Mouse (Mus musculus) lung, embryonic 15.5 days (tissue): ENCODE data around the gene Dock9. TPM values are rescaled to one million over a fixed set of nuclear protein-coding genes. Genes with fewer than 3 reads are reported as not detected.
A peak's percentile ranks its signal among the peaks of the same experiment; 100 is the strongest.

Source experiments
- ATAC-seq: fragments of 200-750 bp; cut with Nextera tagmentation; 2 replicates; pipeline ENCODE4 v1.8.0; 2017; ENCODE audit warnings: moderate number of reproducible peaks, borderline replicate concordance; ENCODE audit not compliant: low FRiP score, low TSS enrichment; ENCODE audit errors: extremely low read depth
- H3K27ac ChIP-seq: fragments of 300-500 bp; sonication (generic); 2 replicates; pipeline ENCODE4 v1.5.1; 2015; ENCODE audit warnings: moderate library complexity, mild to moderate bottlenecking, inconsistent platforms
- H3K27me3 ChIP-seq: fragments of 300-500 bp; sonication (generic); 2 replicates; pipeline ENCODE4 v1.6.1; 2015; ENCODE audit warnings: inconsistent platforms
- H3K36me3 ChIP-seq: fragments of 300-500 bp; sonication (generic); 2 replicates; pipeline ENCODE4 v1.6.1; 2015; ENCODE audit warnings: inconsistent platforms
- H3K4me1 ChIP-seq: fragments of 300-500 bp; sonication (generic); 2 replicates; pipeline ENCODE4 v1.6.1; 2015; ENCODE audit warnings: inconsistent platforms
- H3K4me2 ChIP-seq: fragments of 300-500 bp; sonication (generic); 2 replicates; pipeline ENCODE4 v1.6.1; 2015; ENCODE audit warnings: inconsistent platforms, mild to moderate bottlenecking, moderate library complexity
- H3K4me3 ChIP-seq: fragments of 300-500 bp; sonication (generic); 2 replicates; pipeline ENCODE4 v1.5.1; 2015; ENCODE audit warnings: mild to moderate bottlenecking, inconsistent platforms
- H3K9ac ChIP-seq: fragments of 300-500 bp; sonication (generic); 2 replicates; pipeline ENCODE4 v1.6.1; 2015; ENCODE audit warnings: inconsistent platforms
- H3K9me3 ChIP-seq: fragments of 300-500 bp; sonication (generic); 2 replicates; pipeline ENCODE4 v1.6.1; 2016; ENCODE audit warnings: inconsistent platforms
- WGBS: fragments of 180-500 bp; shearing (Covaris S2); methylation state at CpG from one replicate; pipeline ENCODE4 v1.1.7; 2015; 5-methylcytosine and 5-hydroxymethylcytosine counted together
- polyA plus RNA-seq: library from polyadenylated mRNA; unstranded; fragments of >200 nt; fragmentation: Nextera tagmentation; extraction: Ambion mirVana; gene quantifications from 2 replicates; pipeline ENCODE4 v1.2.1, GENCODE M21; 2015

Gene Dock9
- polyA plus RNA-seq, 1 experiment from 2014 or later, result 11.0 TPM

- Histone ChIP-seq H3K9ac (no peak overlapping the region), H3K4me1 (peaks cover 35% of the 10 kb centered on the region), H3K4me2 (no peak overlapping the region), H3K9me3 (no peaks in the 10 kb centered on the region), H3K4me3 (no peak overlapping the region), H3K27ac (no peak overlapping the region; the same call in 1 of the 2 replicates), H3K27me3 (no peaks in the 10 kb centered on the region), H3K36me3 (no peaks in the 10 kb centered on the region)
- ATAC-seq, result peak; percentile 48
- WGBS, result 53% methylated on average over 10 of the region's 10 CpGs
Observed at GRCm38 (mm10) chr14:121589097-121589725, 208.4 kb downstream of the Dock9 start.

- H3K27ac ChIP-seq, result no peak overlapping the region
- H3K36me3 ChIP-seq, result no peaks in the 10 kb centered on the region
- 65% methylated on average over 4 of the region's 4 CpGs for WGBS
- H3K9ac ChIP-seq, result no peak overlapping the region
- no peak overlapping the region for H3K4me2 ChIP-seq
- H3K9me3 ChIP-seq, result no peaks in the 10 kb centered on the region
- no peaks in the 10 kb centered on the region for H3K27me3 ChIP-seq
- no peak overlapping the region for H3K4me3 ChIP-seq
- H3K4me1 ChIP-seq, result peaks cover 30% of the 10 kb centered on the region
- ATAC-seq, result no peak
Observed at GRCm38 (mm10) chr14:121588451-121588850, 209.2 kb downstream of the Dock9 start.

- H3K9me3 ChIP-seq, result no peaks in the 10 kb centered on the region
- H3K27ac ChIP-seq, result no peak overlapping the region
- no peaks in the 10 kb centered on the region for H3K27me3 ChIP-seq
- no peaks in the 10 kb centered on the region for H3K36me3 ChIP-seq
- no peak overlapping the region for H3K9ac ChIP-seq
- peaks cover 13% of the 10 kb centered on the region for H3K4me1 ChIP-seq
- H3K4me3 ChIP-seq, result no peak overlapping the region
- ATAC-seq, result no peak
- WGBS, result 44% methylated on average over 21 of the region's 21 CpGs
- H3K4me2 ChIP-seq, result no peak overlapping the region
Observed at GRCm38 (mm10) chr14:121585906-121586765, 211.5 kb downstream of the Dock9 start.

DNA sequence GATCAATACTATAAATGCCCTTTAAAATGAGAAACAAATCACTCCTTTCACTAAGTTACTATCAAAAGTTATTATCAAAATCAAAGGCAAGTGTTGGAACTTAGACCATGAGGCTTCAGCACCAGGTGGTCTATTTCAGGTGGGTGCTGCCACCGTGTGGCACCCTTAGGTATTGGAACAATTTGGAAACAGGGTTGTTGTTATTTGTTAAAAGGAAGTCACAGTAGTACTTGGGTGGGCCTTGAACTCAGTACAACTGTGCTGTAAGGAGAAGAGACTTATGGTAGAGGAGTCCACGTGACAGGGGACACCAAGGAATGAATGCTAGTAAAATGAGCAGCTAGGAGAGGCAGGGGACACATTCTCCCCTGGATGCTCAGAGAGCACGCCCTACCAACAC is 218.6 kb downstream of the Dock9 start:
- Histone ChIP-seq H3K36me3 (peaks cover 10% of the 10 kb centered on the region; the same call in 1 of the 2 replicates), H3K9me3 (no peaks in the 10 kb centered on the region), H3K4me1 (no peaks in the 10 kb centered on the region), H3K4me3 (no peak overlapping the region), H3K9ac (no peak overlapping the region), H3K27me3 (no peaks in the 10 kb centered on the region), H3K4me2 (no peak overlapping the region), H3K27ac (no peak overlapping the region)
- ATAC-seq, result no peak
- WGBS, result 43% methylated on average over 3 of the region's 3 CpGs

DNA sequence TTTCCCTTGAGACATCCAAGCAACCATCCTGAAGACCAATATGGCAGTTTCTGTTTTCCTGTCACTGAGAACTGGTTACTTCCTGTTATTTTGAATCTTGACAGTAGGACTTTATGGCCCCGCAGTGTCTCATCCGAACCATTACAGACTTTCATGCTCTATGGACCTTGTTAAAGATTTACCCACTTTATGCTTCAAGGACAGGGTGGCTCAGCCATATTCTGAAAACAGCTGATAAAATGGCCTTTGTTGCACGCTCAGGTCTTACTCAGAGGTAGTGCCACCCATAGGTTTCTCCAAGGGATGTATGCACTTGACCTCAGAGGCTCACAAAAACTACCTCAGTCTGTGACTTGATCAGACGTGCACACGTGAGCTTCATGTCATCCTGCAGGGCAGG is 224.2 kb downstream of the Dock9 start:
- Histone ChIP-seq H3K4me1 (no peaks in the 10 kb centered on the region), H3K9ac (no peak overlapping the region), H3K9me3 (no peaks in the 10 kb centered on the region), H3K36me3 (0 out of 2 replicates have a peak, but pooled peaks cover 4% of the 10 kb centered on the region), H3K27ac (no peak overlapping the region), H3K27me3 (no peaks in the 10 kb centered on the region), H3K4me3 (no peak overlapping the region), H3K4me2 (no peak overlapping the region)
- 84% methylated on average over 5 of the region's 5 CpGs for WGBS
- no peak for ATAC-seq

DNA sequence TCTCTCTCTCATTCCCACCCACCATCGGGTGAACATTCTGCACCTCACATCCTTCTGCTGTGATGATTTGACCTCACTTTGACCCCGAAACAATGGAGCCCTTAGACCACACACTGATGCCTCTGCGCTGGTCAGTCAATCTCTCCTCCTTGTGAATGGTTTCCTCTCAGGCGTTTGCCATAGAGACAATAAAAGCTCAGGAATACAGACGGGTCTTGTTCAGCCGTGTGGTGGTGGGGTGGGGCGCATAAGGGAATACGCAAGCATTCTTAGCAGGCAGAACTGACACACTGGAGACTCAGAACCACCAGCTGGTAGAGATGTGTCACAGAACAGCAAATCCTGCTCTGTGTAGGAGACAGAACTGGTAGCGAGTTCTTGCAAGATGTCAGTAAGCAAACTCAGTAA is 230.8 kb downstream of the Dock9 start:
- no peaks in the 10 kb centered on the region for H3K36me3 ChIP-seq
- WGBS, result 36% methylated on average over 9 of the region's 9 CpGs
- ATAC-seq, result peak; percentile 31; the same call in 1 of the 2 replicates

DNA sequence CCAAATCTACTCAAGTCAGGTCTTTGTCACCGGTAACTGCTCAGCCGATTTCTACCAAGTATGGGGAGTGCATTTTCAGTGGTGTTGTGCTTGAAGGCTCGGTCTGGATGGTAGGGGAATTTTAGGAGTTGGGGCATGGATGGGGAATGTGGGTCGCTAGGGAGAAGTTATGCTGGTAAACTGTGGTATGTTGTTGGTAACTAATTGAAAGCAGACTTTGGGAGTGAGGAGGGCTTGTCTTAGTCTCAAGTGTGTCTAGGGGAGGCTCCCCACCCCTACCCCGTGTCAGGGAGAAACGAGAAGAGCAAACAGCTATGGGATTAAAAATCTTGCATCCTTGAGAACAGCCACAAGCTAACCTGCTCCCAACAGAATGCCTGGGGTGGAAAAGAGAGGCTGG is 231.7 kb downstream of the Dock9 start:
- H3K4me3 ChIP-seq, result no peak overlapping the region
- no peak overlapping the region for H3K9ac ChIP-seq
- no peaks in the 10 kb centered on the region for H3K27me3 ChIP-seq
- H3K4me2 ChIP-seq, result no peak overlapping the region
- H3K27ac ChIP-seq, result no peak overlapping the region
- no peaks in the 10 kb centered on the region for H3K9me3 ChIP-seq
- 0 out of 2 replicates have a peak, but pooled peaks cover 1% of the 10 kb centered on the region for H3K36me3 ChIP-seq
- 58% methylated on average over 6 of the region's 6 CpGs for WGBS
- H3K4me1 ChIP-seq, result no peaks in the 10 kb centered on the region
- ATAC-seq, result no peak

More for the DNA sequence above, 230.8 kb downstream of the Dock9 start:
- no peaks in the 10 kb centered on the region for H3K27me3 ChIP-seq
- no peak overlapping the region for H3K27ac ChIP-seq
- H3K4me2 ChIP-seq, result no peak overlapping the region
- no peak overlapping the region for H3K9ac ChIP-seq
- H3K4me1 ChIP-seq, result no peaks in the 10 kb centered on the region
- no peaks in the 10 kb centered on the region for H3K9me3 ChIP-seq
- no peak overlapping the region for H3K4me3 ChIP-seq

DNA sequence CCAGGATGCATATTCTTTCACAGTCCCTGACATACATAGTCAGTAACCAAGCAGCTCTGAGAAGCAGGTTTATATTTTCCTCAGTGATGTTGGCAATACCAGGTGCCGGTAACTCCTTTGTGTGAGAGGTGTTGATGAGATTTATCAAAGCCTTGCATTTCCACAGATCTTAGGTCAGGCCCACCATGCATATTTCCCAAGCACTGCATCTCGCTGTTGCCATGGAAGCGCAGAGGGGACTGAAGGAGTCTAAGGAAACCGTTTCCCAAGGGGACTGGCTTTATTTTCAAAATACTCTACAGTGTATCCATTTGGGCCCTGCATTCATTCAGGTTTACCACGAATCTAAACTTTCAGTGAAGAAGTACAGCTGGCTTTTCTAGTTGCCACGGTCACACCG is 233.0 kb downstream of the Dock9 start:
- Histone ChIP-seq H3K9me3 (no peaks in the 10 kb centered on the region), H3K4me1 (no peaks in the 10 kb centered on the region), H3K36me3 (0 out of 2 replicates have a peak, but pooled peaks cover 5% of the 10 kb centered on the region), H3K4me2 (no peak overlapping the region), H3K4me3 (no peak overlapping the region), H3K9ac (no peak overlapping the region), H3K27me3 (no peaks in the 10 kb centered on the region), H3K27ac (no peak overlapping the region)
- no peak for ATAC-seq
- WGBS, result 64% methylated on average over 7 of the region's 7 CpGs

- no peak for ATAC-seq
- H3K9ac ChIP-seq, result no peak overlapping the region
- 73% methylated on average over 4 of the region's 4 CpGs for WGBS
Observed at GRCm38 (mm10) chr14:121563954-121564353, 233.7 kb downstream of the Dock9 start.

GRCm38 (mm10) chr14:121559026-121559425 is 238.6 kb downstream of the Dock9 start:
- Histone ChIP-seq H3K27ac (no peak overlapping the region), H3K9ac (no peak overlapping the region), H3K4me1 (no peaks in the 10 kb centered on the region), H3K9me3 (no peaks in the 10 kb centered on the region), H3K36me3 (peaks cover 8% of the 10 kb centered on the region; the same call in 1 of the 2 replicates), H3K4me2 (no peak overlapping the region), H3K4me3 (no peak overlapping the region), H3K27me3 (no peaks in the 10 kb centered on the region)
- 72% methylated on average over 13 of the region's 13 CpGs for WGBS
- ATAC-seq, result no peak

More at GRCm38 (mm10) chr14:121563954-121564353, 233.7 kb downstream of the Dock9 start:
- 0 out of 2 replicates have a peak, but pooled peaks cover 5% of the 10 kb centered on the region for H3K36me3 ChIP-seq
- H3K9me3 ChIP-seq, result no peaks in the 10 kb centered on the region
- H3K4me1 ChIP-seq, result no peaks in the 10 kb centered on the region
- no peaks in the 10 kb centered on the region for H3K27me3 ChIP-seq
- H3K4me2 ChIP-seq, result no peak overlapping the region
- H3K27ac ChIP-seq, result no peak overlapping the region
- no peak overlapping the region for H3K4me3 ChIP-seq

- H3K4me3 ChIP-seq, result no peak overlapping the region
- no peak overlapping the region for H3K27ac ChIP-seq
- no peaks in the 10 kb centered on the region for H3K4me1 ChIP-seq
- no peaks in the 10 kb centered on the region for H3K9me3 ChIP-seq
- ATAC-seq, result no peak
- H3K27me3 ChIP-seq, result no peaks in the 10 kb centered on the region
- peaks cover 8% of the 10 kb centered on the region; the same call in 1 of the 2 replicates for H3K36me3 ChIP-seq
- H3K9ac ChIP-seq, result no peak overlapping the region
- 82% methylated on average over 21 of the region's 21 CpGs for WGBS
- H3K4me2 ChIP-seq, result no peak overlapping the region
Observed at GRCm38 (mm10) chr14:121556401-121557315, 241.0 kb downstream of the Dock9 start.
